Mouse (Mus musculus) intestine, embryonic 14.5 days (tissue): ENCODE data around the gene Cish. TPM values are rescaled to one million over a fixed set of nuclear protein-coding genes. Genes with fewer than 3 reads are reported as not detected.

ENCODE experiments used
- ATAC-seq: fragments of 200-750 bp; cut with Nextera tagmentation; replicated peaks from 2 replicates; pipeline ENCODE4 v1.8.0; 2017; ENCODE audit warnings: low read depth, moderate number of reproducible peaks, moderate TSS enrichment, moderate library complexity; ENCODE audit not compliant: low FRiP score, low TSS enrichment
- DNase-seq: peaks from one replicate; pipeline ENCODE4 v3.0.0-alpha.2; 2018; ENCODE audit warnings: low spot score
- H3K27ac ChIP-seq: fragments of 300-500 bp; sonication (generic); 2 replicates; pipeline ENCODE4 v1.5.1; 2014; ENCODE audit warnings: low read depth, mild to moderate bottlenecking, control low read depth
- H3K27me3 ChIP-seq: fragments of 300-500 bp; sonication (generic); replicated peaks from 2 replicates; pipeline ENCODE4 v1.6.1; 2014; ENCODE audit warnings: low read length, control low read depth; ENCODE audit not compliant: control insufficient read depth, insufficient read depth
- H3K36me3 ChIP-seq: fragments of 300-500 bp; sonication (generic); 2 replicates; pipeline ENCODE4 v1.6.1; 2014; ENCODE audit warnings: low read length, control low read depth; ENCODE audit not compliant: control insufficient read depth, insufficient read depth
- H3K4me1 ChIP-seq: fragments of 300-500 bp; sonication (generic); replicated peaks from 2 replicates; pipeline ENCODE4 v1.6.1; 2014; ENCODE audit warnings: low read length, control low read depth, mixed read lengths; ENCODE audit not compliant: control insufficient read depth, insufficient read depth
- H3K4me2 ChIP-seq: fragments of 300-500 bp; sonication (generic); 2 replicates; pipeline ENCODE4 v1.6.1; 2014; ENCODE audit warnings: low read length
- H3K4me3 ChIP-seq: fragments of 300-500 bp; sonication (generic); 2 replicates; pipeline ENCODE4 v1.5.1; 2014; ENCODE audit warnings: low read depth, low read length, control low read depth, mixed read lengths
- H3K9ac ChIP-seq: fragments of 300-500 bp; sonication (generic); 2 replicates; pipeline ENCODE4 v1.6.1; 2014; ENCODE audit warnings: mild to moderate bottlenecking, low read length
- H3K9me3 ChIP-seq: fragments of 300-500 bp; sonication (generic); 2 replicates; pipeline ENCODE4 v1.6.1; 2016; ENCODE audit warnings: low read length, control low read depth; ENCODE audit not compliant: control insufficient read depth
- WGBS: fragments of 180-500 bp; shearing (Covaris S2); extraction: QIAGEN DNeasy Blood & Tissue Kit; methylation state at CpG from one replicate; pipeline ENCODE4 v1.1.7; 2014; 5-methylcytosine and 5-hydroxymethylcytosine counted together
- polyA plus RNA-seq: library from polyadenylated mRNA; unstranded; fragments of >200 nt; fragmentation: Nextera tagmentation; extraction: Ambion mirVana; gene quantifications from 2 replicates; pipeline ENCODE4 v1.2.1, GENCODE M21; 2014

Cish gene
- polyA plus RNA-seq, 1 experiment from 2014 or later, result 8.9 TPM

DNA sequence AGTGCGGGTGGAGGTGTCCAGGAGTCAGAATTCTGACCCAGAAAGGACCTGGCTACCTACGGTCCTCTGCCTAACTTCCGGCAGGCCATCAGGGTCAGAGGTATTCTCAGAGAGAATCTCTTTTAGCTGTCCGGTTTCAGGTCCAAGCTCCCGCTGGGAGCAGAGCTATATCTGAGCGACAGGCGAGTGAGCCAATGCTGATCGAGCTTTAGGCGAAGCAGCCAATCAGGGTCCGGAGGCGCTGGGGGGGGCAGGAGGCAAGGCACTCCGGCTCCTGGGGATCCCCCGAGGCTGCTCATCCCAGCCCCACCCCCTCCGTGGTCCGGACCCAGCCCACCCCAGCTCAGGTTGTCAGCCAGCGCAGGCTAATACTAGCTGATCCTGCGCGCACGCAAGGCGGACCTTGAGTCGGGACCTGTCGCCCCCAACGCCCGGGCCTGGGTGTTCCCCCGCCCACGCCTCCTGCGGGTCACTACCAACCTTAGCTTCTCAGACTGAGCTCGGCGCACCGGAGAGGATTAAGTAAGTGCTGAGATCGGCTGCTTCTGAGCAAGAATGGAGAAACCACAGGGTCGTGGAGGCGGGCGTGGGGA is 44.5 kb downstream of the Cish start, which contains the start of gene 6430571L13Rik:
Gene 6430571L13Rik (plus strand): TSS at position 336 of the 593 bp plus-strand sequence.
- Histone ChIP-seq H3K4me1 (peaks cover 13% of the 10 kb centered on the region), H3K4me3 (peak within 1 kb of the TSS; percentile 55), H3K4me2 (peak within 1 kb of the TSS; percentile 79), H3K9ac (peak within 1 kb of the TSS; percentile 40), H3K36me3 (no peaks in the 10 kb centered on the region), H3K9me3 (no peaks in the 10 kb centered on the region), H3K27me3 (peaks cover 13% of the 10 kb centered on the region; the same call in 1 of the 2 replicates), H3K27ac (no peak within 1 kb of the TSS)
- DNase-seq (peak; percentile 99), ATAC-seq (peak; percentile 95)
- under 1% methylated on average over 33 of the region's 34 CpGs for WGBS

DNA sequence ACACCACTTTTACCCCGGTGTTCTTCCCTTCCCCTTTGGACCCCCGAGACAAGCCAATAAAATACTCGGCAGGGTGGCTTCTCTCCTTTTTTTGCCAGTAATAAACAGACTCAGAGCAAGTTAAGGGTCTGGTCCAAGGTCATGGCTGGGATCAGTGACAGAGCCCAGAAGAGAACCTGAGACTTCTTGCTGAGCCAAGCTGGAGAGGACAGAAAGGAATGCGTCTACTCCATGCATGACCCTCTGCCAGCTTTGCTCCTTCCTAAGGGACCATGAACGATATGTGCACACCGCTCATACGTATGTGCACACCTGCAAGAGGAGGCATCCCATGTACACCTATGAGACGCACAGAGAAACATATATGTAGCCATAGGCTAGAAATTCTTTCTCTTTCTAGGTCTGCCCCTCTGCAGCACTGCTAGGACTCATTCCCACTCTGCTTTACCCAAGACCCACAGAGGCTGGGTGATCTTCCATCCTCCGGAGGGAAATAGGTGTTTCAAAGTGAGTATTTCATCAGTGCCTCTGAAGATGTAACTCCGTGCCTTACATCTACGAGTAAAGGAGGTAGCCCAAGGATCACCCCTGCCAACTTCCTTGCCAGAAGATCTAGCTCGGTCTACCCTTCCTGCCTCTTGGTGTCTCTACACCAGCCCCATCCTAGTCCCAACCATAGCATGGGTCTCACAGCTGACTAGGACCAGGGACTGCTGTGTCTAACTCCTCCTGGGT is 45.3 kb downstream of the Cish start:
- H3K4me3 ChIP-seq, result peak overlapping the region; percentile 55
- WGBS, result 48% methylated on average over 12 of the region's 12 CpGs
- H3K4me2 ChIP-seq, result peak overlapping the region; percentile 79
- DNase-seq (no peak), ATAC-seq (no peak)
- no peaks in the 10 kb centered on the region for H3K36me3 ChIP-seq
- H3K27me3 ChIP-seq, result peaks cover 13% of the 10 kb centered on the region; the same call in 1 of the 2 replicates
- no peaks in the 10 kb centered on the region for H3K9me3 ChIP-seq
- H3K27ac ChIP-seq, result no peak overlapping the region
- H3K4me1 ChIP-seq, result peaks cover 13% of the 10 kb centered on the region
- peak overlapping the region; percentile 40 for H3K9ac ChIP-seq

DNA sequence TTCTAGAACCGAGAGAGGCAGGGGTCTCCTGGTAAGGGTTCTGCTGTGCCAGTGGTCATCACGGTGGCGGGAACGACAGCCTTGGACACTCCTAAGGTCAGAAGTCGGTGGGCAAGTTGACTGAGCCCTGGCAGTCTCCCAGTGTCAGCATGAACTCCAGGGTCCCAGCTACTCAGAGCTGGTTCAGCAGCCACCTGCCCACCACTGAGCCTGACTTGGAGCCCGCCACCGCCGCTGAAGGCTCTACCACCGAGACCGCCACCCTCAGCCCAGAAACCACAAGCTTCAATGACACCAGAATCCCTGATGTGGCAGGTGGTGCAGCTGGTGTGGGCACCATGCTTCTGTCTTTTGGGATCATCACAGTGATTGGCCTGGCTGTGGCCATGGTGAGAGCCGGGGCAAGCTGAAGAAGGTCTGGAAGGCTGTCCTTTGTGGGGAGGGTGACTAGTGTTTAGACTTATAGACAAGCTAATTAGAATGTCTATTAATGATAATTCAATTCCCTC is 46.4 kb downstream of the Cish start:
- no peak for ATAC-seq
- Histone ChIP-seq H3K27me3 (peaks cover 13% of the 10 kb centered on the region; the same call in 1 of the 2 replicates), H3K9me3 (no peaks in the 10 kb centered on the region), H3K4me1 (peaks cover 13% of the 10 kb centered on the region), H3K36me3 (no peaks in the 10 kb centered on the region), H3K4me3 (no peak overlapping the region), H3K4me2 (no peak overlapping the region), H3K27ac (no peak overlapping the region), H3K9ac (no peak overlapping the region)
- no peak for DNase-seq
- 90% methylated on average over 11 of the region's 11 CpGs for WGBS

DNA sequence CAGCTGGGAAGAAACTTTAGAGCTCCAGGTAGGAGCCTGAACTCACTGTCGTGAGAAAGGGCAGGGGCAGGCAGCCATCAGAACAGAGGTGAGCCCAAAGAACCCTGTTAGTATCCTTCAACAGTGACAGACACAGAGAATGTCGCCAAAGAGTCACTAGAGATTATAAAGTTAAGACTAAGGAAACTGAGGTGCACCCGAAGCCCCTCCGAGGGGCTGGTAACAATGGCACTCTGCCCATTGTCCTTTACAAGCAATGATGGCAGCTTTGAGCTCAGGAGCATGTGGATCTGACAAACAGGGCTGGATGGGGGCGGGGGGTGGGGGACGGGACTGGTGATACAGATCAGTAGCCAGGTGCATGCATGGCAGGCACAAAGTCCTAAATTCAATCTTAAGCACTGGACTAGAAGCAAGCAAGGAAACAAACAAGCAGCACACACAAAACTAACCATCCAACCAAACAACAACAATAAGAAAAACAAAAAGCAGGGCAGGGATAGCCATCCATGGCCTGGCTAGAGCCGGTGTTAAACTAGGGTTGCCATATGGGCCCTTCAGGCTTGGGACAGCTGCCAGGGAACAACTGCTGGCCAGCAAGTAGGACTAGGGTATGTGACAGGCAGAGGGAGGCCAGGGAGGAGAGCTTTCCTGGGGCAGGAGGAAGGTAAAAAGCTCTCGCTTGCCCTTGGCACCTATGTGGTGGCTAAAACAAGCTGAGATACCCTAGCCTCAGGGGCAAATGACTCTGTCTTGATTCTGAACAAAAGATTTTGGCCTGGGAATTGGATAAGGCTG is 47.5 kb downstream of the Cish start:
- peaks cover 13% of the 10 kb centered on the region; the same call in 1 of the 2 replicates for H3K27me3 ChIP-seq
- no peaks in the 10 kb centered on the region for H3K9me3 ChIP-seq
- peaks cover 7% of the 10 kb centered on the region; the same call in 1 of the 2 replicates for H3K4me1 ChIP-seq
- ATAC-seq (no peak), DNase-seq (no peak)
- WGBS, result 69% methylated on average over 8 of the region's 8 CpGs
- H3K9ac ChIP-seq, result no peak overlapping the region
- H3K4me2 ChIP-seq, result no peak overlapping the region
- no peak overlapping the region for H3K4me3 ChIP-seq
- H3K36me3 ChIP-seq, result no peaks in the 10 kb centered on the region
- no peak overlapping the region for H3K27ac ChIP-seq

DNA sequence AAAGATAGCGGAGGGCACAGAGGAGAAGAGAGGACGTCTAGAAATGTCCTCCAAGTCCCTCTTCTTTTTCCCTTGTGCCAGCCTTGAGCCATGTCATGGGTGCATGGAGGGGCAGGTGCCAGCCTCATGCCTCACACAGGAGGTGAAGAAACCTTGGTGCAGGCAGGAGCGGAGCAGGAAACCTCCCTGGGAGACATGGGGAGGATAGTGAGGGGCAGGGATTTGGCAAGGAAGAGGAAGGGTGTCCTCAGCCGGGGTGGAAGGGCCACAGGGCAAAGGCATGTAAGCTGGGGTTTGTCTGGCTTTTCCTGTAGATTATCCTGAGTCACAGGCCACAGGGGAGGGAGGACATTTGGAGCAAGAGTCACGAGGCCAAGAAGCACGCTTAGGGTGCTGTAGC is 48.2 kb downstream of the Cish start:
- H3K4me1 ChIP-seq, result peaks cover 3% of the 10 kb centered on the region; the same call in 1 of the 2 replicates
- H3K4me2 ChIP-seq, result no peak overlapping the region
- WGBS, result 75% methylated on average over 6 of the region's 6 CpGs
- H3K9me3 ChIP-seq, result no peaks in the 10 kb centered on the region
- H3K36me3 ChIP-seq, result no peaks in the 10 kb centered on the region
- no peak for DNase-seq
- no peak overlapping the region for H3K27ac ChIP-seq
- H3K4me3 ChIP-seq, result no peak overlapping the region
- peaks cover 13% of the 10 kb centered on the region; the same call in 1 of the 2 replicates for H3K27me3 ChIP-seq
- ATAC-seq, result no peak
- no peak overlapping the region for H3K9ac ChIP-seq

DNA sequence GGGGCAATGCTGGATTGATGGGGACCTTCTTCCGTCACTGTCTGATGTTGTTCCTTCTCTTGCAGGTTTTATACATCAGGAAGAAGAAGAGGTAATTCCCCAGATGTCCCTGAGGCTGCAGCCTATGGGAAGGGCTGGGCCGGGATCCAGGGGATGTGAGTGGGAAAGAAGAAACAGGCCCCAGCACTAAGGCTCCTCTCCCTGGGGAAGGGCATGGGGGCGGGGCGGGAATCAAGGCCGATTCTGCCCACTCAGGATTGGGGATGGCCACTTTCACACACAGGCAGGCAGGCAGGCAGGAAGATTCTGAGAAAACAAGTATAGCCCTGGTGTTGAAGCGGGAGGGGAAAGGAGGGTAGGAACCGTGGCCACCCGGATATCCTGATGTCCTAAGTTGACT is 50.3 kb downstream of the Cish start:
- Histone ChIP-seq H3K9me3 (no peaks in the 10 kb centered on the region), H3K4me1 (no peaks in the 10 kb centered on the region), H3K4me2 (no peak overlapping the region), H3K4me3 (no peak overlapping the region), H3K36me3 (no peaks in the 10 kb centered on the region), H3K9ac (no peak overlapping the region), H3K27me3 (peaks cover 11% of the 10 kb centered on the region; the same call in 1 of the 2 replicates), H3K27ac (no peak overlapping the region)
- ATAC-seq, result no peak
- WGBS, result 91% methylated on average over 8 of the region's 8 CpGs
- no peak for DNase-seq

DNA sequence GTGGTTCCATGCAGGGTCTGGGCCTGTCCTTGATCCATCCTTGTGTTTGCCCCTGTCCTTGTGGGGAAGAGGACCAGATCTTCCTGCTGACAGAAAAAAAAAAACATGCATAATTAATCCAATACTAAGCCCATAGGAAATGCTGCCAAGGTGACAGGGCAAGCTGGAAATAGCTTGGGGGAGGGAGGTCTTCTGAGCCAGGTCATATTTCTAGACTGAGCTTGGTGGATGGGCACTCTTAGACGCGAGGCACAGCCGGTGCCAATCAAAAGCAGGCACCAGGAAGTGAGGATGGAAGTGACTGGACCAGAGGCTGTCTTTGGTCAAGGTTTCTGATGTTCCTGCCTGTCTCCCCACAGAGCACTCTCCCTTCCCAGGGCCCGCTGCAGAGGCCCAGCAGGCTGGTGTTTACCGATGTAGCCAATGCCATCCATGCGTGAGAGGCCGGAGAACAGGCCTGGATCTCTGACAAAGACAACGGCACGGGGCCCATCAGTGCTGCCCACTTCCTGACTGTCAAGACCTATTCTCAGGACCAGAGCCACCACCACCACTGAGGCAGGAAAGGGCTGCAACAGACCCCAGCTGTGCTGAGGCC is 51.9 kb downstream of the Cish start:
- Histone ChIP-seq H3K36me3 (no peaks in the 10 kb centered on the region), H3K9me3 (no peaks in the 10 kb centered on the region), H3K4me1 (no peaks in the 10 kb centered on the region), H3K9ac (no peak overlapping the region), H3K27ac (no peak overlapping the region), H3K4me2 (no peak overlapping the region), H3K4me3 (no peak overlapping the region), H3K27me3 (no peaks in the 10 kb centered on the region)
- ATAC-seq (no peak), DNase-seq (no peak)
- 71% methylated on average over 9 of the region's 9 CpGs for WGBS

DNA sequence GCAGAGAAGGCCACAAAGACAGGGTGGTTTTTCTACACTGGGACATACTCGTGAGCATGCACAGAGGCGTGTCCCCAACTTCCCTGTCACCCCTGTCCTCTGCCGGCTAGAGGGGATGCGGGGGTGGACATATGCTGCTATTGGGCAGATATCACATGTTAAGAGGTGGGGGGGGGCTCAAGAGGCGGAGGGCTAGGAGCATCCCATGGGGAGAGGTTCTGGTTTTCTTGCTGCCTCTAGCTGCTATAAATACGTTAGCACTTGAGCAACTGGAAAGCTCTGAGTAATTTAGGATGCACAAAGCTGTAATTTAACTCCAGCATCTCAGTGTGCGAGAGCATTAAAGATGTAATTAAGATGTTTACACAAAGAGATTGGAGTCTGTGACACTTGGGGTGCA is 53.5 kb downstream of the Cish start:
- H3K27me3 ChIP-seq, result no peaks in the 10 kb centered on the region
- 38% methylated on average over 7 of the region's 7 CpGs for WGBS

More for the DNA sequence above, 53.5 kb downstream of the Cish start:
- Histone ChIP-seq H3K9ac (no peak overlapping the region), H3K4me1 (no peaks in the 10 kb centered on the region), H3K4me2 (no peak overlapping the region), H3K9me3 (no peaks in the 10 kb centered on the region), H3K36me3 (no peaks in the 10 kb centered on the region), H3K4me3 (no peak overlapping the region), H3K27ac (no peak overlapping the region)
- DNase-seq (no peak), ATAC-seq (no peak)
